Mouse (Mus musculus) ES-Bruce4 (cell line): ENCODE data around the gene Snx7.

Experiments
- CTCF ChIP-seq: IDR thresholded peaks from one replicate; pipeline ENCODE4 v1.8.1; 2011; ENCODE audit warnings: low read depth, low read length
- EP300 ChIP-seq: IDR thresholded peaks from 2 replicates; pipeline ENCODE4 v1.6.1; 2011; ENCODE audit warnings: low read depth, low read length; ENCODE audit not compliant: insufficient read depth
- POLR2A ChIP-seq: IDR thresholded peaks from one replicate; pipeline ENCODE4 v1.8.1; 2011; ENCODE audit warnings: low read length; ENCODE audit not compliant: insufficient read depth

DNA sequence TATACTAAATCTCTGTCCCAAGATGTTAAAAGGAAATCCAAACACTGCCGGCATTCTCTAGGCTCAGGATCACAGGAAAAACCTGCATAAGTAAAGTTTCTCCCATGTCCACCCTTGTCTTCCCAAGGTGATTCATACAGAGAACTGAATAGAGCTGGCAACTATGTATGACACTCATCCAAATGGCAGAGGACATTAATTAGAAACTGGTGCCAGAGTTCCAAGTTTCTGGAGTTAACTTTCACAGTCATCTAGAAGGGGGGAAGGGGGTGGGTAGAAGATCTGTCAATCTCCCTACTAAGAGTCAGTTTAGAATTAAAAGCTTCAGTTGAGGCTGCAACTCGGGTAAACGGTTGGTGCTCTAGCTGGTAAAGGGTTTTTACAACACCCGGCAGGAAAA lies 76.8 kb downstream of the Snx7 start:
- TF ChIP-seq EP300: no peak
- no peak for TF ChIP-seq POLR2A
- no peak for TF ChIP-seq CTCF
